Mouse (Mus musculus) adrenal gland, adult (tissue): ENCODE measurements around the gene Upp2.
A peak's percentile ranks its signal among the peaks of the same experiment; 100 is the strongest.

Experiments used
- DNase-seq, 2 experiments: peaks; one replicate each; pipeline ENCODE4 v3.0.0; 2022 to 2023; ENCODE audit warnings: low spot score in 1 of 2; ENCODE audit not compliant: inconsistent age in 2 of 2

Gene Upp2

DNA sequence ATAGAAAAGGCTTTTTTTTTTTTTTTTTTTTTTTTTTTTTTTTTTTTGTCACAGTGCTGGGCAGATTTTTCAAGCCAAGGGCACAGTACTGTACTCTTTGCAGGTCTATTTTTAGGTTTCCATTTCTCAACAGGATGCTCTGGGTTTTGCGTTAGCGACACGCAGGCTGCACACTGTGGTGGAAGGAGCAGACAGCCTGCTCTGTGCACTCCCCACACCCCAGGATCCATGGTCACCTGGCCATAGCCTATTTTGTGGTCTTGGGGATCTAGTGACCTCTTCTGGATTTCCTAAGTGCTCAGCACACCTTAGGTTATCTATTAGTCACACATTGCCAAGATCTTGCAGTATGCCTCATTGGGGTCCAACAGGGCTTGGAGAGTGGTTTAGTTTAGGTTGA is 100.2 kb downstream of the Upp2 start:
- peak; percentile 74 to 84 for DNase-seq

DNA sequence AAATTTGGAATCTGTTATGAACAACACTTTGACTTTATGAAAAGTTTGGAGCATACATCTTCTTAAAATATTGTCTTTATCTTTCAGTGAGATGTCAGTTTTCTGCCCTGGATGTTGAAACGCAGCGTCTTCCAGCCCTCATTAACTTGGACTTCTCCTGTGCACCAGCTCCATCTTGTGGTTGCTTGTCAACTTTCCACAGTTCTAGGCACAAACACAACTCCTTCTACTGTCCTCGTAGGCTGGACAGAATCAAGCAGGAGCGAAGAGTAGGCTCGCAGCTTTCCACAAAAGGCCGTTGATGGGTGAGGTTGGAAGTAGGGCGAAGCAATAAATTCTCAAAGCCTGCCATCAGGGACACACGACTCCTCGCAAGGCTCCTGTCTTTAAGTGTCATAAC is 100.9 kb downstream of the Upp2 start:
- DNase-seq: peak; percentile 80 to 94

DNA sequence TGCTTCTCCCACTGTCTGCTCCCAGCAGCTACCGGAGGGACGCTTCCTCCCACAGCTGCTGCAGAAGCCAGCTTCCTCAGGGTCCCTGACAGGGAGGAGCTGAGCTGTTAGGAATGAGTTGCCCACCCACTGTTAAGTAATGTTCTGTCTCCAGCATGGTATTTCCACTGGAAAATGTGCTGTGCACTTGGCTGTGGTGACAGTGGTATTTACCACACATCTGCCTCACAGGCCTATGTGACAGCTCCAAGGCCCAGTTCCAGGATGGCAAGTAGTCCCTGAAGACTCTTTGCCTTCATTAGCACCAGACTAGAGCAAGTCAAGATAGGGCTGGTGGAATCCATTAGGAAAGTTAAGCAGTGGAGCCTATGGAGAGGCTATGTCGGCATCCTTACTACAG is 102.0 kb downstream of the Upp2 start:
- peak in 1 of 2 experiments; percentile 18 for DNase-seq

DNA sequence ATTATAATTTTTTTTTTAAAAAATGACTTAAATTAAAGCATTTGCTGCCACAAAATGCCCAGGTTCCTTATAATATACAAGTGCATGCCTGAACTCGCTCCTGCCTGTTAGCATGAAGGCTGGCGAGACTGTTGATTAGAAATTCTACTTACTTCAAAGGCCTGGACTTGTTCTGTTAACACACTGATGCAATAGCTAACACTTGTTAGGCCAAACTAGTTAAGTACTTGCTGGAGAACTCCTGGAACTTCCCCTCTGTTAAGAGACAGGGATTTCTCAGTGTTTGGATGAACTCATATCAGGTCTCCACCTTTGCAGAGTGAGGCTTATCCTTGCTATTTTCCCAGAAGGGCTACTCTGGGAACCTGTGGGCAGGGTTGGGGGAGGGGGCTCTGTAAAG is 105.4 kb downstream of the Upp2 start:
- peak in 1 of 2 experiments; percentile 11 for DNase-seq

DNA sequence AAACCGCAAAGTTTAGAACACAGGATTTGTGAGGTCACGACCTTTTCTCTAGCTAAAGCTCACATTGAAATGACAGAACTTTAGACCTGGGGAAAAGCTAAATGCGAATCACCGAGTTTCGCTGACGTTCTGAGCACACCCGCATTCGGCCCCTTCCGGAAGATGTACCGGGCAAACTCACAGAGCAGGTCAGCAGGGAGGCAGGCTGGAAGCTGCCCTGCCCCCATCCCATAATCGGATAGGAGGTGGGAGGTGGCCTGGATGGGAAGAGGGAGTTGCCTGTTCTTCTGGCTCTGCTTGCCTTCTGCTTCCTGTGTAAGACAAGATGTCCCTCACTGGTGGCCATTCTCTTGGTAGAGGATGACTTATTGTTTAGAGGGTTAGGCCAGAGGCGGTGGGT is 112.9 kb downstream of the Upp2 start:
- no peak for DNase-seq

DNA sequence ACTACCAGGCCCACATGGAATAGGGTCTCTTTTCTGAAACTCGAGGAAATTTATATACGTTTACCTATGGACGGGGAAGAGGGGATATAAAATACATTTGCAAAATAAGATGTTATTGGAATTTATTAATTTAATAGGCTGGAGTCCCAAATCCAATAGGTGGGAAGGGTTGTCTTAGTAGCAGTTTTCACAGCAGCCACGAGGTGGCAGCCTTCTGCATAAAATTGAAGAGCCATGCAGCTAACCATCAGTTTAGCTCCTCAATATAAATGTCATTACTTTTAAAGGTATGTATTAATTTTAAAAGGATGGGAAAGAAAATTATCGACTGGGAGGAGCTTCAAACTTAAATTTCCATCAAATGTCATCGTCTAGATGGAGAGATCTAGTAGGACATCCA is 113.7 kb downstream of the Upp2 start:
- DNase-seq: peak; percentile 56 to 83

GRCm38 (mm10) chr2:58681394-58681793 is 114.3 kb downstream of the Upp2 start:
- DNase-seq: no peak

- no peak for DNase-seq
Observed at GRCm38 (mm10) chr2:58697501-58697900, 130.4 kb downstream of the Upp2 start.

GRCm38 (mm10) chr2:58699931-58700330 is 132.8 kb downstream of the Upp2 start:
- peak; percentile 72 to 92 for DNase-seq

GRCm38 (mm10) chr2:58700354-58700753 is 133.3 kb downstream of the Upp2 start:
- DNase-seq: no peak

DNA sequence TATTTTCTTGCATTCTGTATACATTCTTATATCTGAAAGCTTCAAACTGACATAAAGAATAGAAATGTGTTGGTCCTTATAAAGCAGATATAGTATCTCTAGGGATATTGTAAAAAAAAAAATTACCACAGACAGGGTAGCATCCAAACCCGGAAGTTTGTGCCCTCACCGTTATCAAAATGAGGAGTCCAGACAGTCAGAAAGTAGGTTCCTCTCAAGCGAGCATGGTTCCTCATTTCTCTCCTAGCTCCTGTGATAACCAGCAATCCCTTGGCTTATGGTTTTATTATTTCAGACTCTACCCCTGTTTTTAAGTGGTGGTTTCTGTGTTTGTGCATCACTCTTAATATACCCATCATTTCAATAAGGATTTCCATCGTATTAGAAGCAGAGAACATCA is 134.5 kb downstream of the Upp2 start:
- DNase-seq: peak in 1 of 2 experiments; percentile 7

DNA sequence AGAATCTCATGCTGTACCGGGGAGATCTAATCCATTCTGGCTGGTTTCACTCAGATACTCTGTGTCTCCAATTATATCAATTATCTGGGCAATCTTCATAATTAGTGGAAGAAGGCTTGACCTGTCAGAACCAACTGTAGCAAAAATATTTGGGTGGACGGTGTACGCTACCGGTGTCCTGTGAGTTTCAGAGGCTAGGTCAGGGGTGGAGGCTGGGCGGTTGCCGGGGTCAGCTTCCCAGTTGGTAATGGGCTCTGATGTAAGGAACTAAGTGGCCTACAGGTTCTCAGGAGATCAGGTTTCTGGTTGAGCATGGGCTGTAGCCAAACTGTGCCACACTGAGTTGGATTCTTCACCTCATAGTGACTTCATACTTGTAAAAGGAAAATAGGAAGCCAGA is 136.1 kb downstream of the Upp2 start:
- peak in 1 of 2 experiments; percentile 13 for DNase-seq

- DNase-seq: peak in 1 of 2 experiments; percentile 8
Observed at GRCm38 (mm10) chr2:58703646-58704045, 136.5 kb downstream of the Upp2 start.

DNA sequence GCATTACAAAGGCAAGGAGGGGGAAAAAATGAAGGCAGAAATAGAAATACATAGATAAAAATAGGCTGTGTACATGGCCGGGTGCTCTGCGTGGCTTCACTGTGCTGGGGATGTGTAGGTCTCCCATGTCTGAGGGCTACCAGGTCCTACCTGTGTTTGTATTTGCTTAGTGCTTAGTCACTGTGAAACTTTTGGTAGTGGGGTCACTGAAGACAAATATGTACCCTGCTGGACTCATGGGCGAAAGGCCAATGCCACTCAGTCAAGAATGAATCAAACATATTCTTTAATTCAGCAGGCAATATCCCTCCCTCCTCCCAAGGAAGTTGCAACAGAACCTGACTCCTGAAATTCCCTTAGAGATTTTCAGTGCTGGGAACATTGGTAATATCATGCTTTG is 137.5 kb downstream of the Upp2 start:
- DNase-seq: peak in 1 of 2 experiments; percentile 14

DNA sequence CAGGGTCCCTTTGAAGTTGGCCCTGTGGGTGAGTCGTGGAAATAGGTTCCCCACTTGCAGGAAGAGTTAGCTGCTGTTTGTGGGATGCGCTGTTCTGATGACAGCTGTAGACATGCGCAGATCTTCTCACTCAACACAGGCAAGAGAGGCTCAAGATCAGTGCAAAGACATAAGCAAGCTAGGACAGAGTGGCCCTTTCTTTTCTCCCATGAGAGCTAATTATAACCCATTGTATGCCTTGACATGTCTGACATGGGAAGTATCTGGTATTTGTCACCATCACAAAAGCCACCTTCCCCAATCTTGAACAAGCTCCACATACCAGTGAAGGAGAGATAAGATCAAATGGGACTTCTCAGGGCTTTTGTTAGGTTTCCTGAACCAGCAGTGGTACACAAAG is 140.6 kb downstream of the Upp2 start:
- no peak for DNase-seq

DNA sequence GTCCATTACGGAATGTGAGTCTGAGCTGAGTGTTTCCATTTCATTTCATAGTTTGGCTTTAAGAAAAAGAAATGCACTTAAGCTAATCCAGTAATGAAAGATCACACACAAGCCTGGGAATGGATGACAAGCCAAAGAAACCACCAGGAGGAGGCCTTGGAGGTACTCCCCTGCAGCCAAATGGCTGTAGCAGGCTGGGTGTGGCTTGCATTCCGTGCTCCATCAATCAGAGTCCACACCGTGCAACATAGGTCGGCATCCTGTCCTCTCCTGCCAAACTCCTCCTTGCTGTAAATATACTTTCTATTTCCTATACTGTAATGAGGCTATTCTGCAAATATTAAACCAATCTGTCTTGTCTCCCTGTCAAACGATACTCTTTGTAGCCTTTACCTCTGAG is 143.1 kb downstream of the Upp2 start:
- DNase-seq: peak in 1 of 2 experiments; percentile 18

DNA sequence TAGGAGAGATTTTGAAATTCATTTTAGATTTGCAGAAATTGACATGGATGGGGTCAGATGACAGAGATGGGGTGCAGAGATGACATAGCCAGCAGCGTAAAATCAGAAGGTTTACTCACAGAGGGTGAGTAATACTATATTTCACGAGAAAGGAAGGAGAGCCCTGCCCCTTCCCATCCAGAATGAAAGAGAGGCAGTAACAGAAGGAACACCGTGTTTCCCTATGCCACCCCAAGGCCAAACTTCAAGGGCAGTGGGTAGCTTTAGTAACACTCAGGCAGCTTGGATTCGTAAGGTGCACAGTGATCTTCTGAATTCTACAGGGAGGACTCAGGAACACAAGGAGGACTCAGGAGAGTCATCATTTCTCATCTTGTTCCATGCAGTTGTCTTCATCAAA is 144.0 kb downstream of the Upp2 start:
- DNase-seq: peak in 1 of 2 experiments; percentile 86

- peak; percentile 35 to 71 for DNase-seq
Observed at GRCm38 (mm10) chr2:58711491-58711890, 144.4 kb downstream of the Upp2 start.

DNA sequence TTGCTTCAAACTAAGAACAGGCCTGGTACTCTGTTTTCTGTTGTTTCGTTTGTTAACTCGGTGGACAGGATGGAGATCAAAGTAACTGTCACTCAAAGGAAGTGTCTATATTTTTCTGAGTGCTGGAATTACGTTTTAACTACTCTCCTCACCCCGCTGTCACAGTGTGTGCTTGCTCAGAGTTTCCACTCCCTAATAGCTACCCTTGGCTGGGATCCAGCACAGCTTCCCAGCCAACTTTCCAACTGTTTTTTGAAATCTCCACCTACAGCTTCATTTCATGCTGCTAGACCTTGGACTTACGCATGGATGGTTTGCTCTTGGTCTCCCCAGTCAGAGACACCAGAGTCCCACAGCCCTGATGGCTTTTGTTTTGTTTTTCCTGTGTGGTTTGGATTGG is 144.8 kb downstream of the Upp2 start:
- peak; percentile 68 to 85 for DNase-seq

DNA sequence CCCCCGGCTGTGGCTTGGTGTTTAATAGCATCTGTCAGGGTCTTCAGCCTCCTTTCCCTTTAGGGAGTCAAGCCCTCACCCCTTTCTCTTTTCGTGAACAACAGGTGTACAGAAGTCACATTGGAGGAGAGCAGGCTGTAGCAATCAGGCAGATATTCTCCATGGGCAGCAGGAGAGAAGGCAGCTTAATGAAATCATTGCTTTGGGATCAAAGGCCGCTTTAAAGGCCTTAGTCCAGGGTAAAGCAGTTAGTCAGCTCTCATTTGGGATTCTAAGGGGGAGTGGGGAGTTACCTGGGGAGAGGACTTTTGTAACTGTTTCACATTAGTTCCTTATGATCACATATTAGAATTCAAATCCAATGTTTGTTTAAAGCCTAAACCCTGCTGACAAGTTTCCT is 150.8 kb downstream of the Upp2 start:
- DNase-seq: no peak

DNA sequence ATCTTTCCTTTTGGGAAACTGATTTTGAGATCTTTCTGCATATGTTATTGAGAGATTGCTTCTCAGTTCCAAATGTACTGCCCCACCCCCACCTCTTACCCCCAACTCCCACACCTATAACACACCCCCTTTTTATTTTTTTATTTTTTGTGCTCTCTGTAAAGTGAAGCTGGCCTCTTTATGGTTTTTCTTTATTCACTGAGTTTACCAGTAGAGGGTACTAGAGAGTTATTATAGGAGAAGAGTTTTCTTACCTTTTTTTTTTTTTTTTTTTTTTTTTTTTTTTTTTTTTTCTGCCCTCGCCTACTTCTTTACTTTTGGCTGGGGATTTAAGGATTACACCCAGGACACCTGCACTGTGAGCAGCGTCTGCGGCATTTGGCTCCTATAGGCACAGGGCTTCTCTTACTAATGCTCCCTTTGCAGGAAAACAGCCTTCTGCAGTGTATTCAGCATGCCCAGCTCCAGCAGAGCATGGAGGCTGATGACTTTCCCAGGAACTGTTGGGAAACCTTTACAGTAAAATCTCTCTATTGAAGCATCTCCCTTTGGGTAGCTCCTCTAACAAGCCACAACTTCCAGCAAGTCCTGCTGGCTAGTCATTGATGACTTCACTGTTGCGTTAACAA is 170.2 kb downstream of the Upp2 start:
- DNase-seq: peak in 1 of 2 experiments; percentile 42

GRCm38 (mm10) chr2:58741213-58741612 is 174.1 kb downstream of the Upp2 start:
- no peak for DNase-seq

DNA sequence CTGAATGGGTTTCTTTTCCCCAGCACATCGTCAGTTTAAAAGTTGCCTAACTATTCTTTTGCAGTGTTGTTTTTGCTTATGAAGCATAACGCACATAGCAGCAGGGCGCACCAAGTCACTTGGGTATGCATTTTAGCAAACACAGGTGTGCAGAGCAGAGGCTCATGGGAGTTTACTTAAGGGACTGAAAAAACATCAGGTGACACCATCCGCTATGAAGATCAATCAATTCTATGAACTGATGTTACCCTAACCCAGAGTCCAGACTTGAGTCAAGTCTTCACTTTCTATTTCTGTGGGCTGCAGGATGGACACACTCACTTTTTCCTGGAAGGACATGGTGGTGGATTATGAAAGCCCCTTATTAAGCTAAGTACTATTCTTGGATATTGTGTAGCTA is 174.9 kb downstream of the Upp2 start:
- DNase-seq: no peak
